Mouse (Mus musculus) hindbrain, embryonic 16.5 days (tissue): Measurements from ENCODE around the gene Scn4a. TPM values are rescaled to one million over a fixed set of nuclear protein-coding genes. Genes with fewer than 3 reads are reported as not detected.

ENCODE experiments used
- ATAC-seq: fragments of 200-750 bp; cut with Nextera tagmentation; 2 replicates; pipeline ENCODE4 v1.8.0; 2017; ENCODE audit warnings: moderate TSS enrichment, moderate library complexity
- H3K27ac ChIP-seq: fragments of 300-500 bp; sonication (generic); 2 replicates; pipeline ENCODE4 v1.5.1; 2014; ENCODE audit warnings: low read depth, mild to moderate bottlenecking, control low read depth, low read length, moderate library complexity
- H3K27me3 ChIP-seq: fragments of 300-500 bp; sonication (generic); replicated peaks from 2 replicates; pipeline ENCODE4 v1.6.1; 2014; ENCODE audit warnings: low read length; ENCODE audit not compliant: control insufficient read depth, insufficient read depth
- H3K36me3 ChIP-seq: fragments of 300-500 bp; sonication (generic); 2 replicates; pipeline ENCODE4 v1.6.1; 2014; ENCODE audit warnings: mild to moderate bottlenecking, low read length, moderate library complexity, mixed read lengths; ENCODE audit not compliant: control insufficient read depth, insufficient read depth
- H3K4me1 ChIP-seq: fragments of 300-500 bp; sonication (generic); 2 replicates; pipeline ENCODE4 v1.6.1; 2014; ENCODE audit warnings: low read depth, low read length; ENCODE audit not compliant: control insufficient read depth, insufficient read depth
- H3K4me2 ChIP-seq: fragments of 300-500 bp; sonication (generic); 2 replicates; pipeline ENCODE4 v1.6.1; 2014; ENCODE audit warnings: mild to moderate bottlenecking, low read length, control low read depth, moderate library complexity
- H3K4me3 ChIP-seq: fragments of 300-500 bp; sonication (generic); 2 replicates; pipeline ENCODE4 v1.5.1; 2014; ENCODE audit warnings: mild to moderate bottlenecking, low read length, control low read depth, moderate library complexity
- H3K9ac ChIP-seq: fragments of 300-500 bp; sonication (generic); 2 replicates; pipeline ENCODE4 v1.6.1; 2014; ENCODE audit warnings: low read depth, mild to moderate bottlenecking, control low read depth, low read length, moderate library complexity
- H3K9me3 ChIP-seq: fragments of 300-500 bp; sonication (generic); 2 replicates; pipeline ENCODE4 v1.6.1; 2014; ENCODE audit warnings: mild to moderate bottlenecking, low read length, moderate library complexity; ENCODE audit not compliant: control insufficient read depth
- WGBS: fragments of 180-500 bp; shearing (Covaris S2); extraction: QIAGEN DNeasy Blood & Tissue Kit; methylation state at CpG from one replicate; pipeline ENCODE4 v1.1.7; 2014; 5-methylcytosine and 5-hydroxymethylcytosine counted together
- polyA plus RNA-seq: library from polyadenylated mRNA; unstranded; fragments of >200 nt; fragmentation: Nextera tagmentation; extraction: Ambion mirVana; gene quantifications from 2 replicates; pipeline ENCODE4 v1.2.1, GENCODE M21; 2015

The Scn4a gene
- polyA plus RNA-seq, 1 experiment from 2014 or later = not detected

DNA sequence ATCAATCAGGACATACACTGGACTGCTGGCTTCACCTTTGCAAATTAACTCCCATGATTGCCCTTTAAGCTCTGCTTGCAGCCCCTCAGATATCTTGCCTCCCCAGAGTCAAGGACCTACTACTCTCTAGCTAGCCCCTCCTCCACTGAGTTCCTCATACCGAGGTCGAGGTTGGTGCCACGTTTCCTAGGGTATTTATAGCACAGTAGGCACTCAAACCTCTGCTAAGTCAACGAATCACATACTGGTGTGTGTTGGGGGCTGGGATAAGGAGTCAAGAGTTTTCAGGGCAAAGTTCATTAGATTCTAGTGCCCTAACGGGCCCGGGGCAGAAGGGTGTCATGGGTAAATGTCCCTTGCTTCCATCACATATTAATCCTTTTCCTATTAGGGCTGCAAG lies 24.0 kb downstream of the Scn4a start:
- H3K36me3 ChIP-seq = no peaks in the 10 kb centered on the region
- H3K4me1 ChIP-seq = no peaks in the 10 kb centered on the region
- no peaks in the 10 kb centered on the region for H3K27me3 ChIP-seq
- no peak overlapping the region for H3K27ac ChIP-seq
- WGBS = 86% methylated on average over 6 of the region's 6 CpGs
- H3K9me3 ChIP-seq = no peaks in the 10 kb centered on the region
- no peak for ATAC-seq
- no peak overlapping the region for H3K4me3 ChIP-seq
- H3K4me2 ChIP-seq = no peak overlapping the region
- no peak overlapping the region for H3K9ac ChIP-seq

GRCm38 (mm10) chr11:106328521-106328920 lies 24.6 kb downstream of the Scn4a start:
- Histone ChIP-seq H3K9ac (no peak overlapping the region), H3K4me2 (no peak overlapping the region), H3K4me1 (no peaks in the 10 kb centered on the region), H3K36me3 (no peaks in the 10 kb centered on the region), H3K27ac (no peak overlapping the region), H3K4me3 (no peak overlapping the region), H3K27me3 (no peaks in the 10 kb centered on the region), H3K9me3 (no peaks in the 10 kb centered on the region)
- WGBS = 89% methylated on average over 5 of the region's 5 CpGs
- ATAC-seq = no peak

- no peaks in the 10 kb centered on the region for H3K9me3 ChIP-seq
- no peak overlapping the region for H3K4me3 ChIP-seq
- 87% methylated on average over 8 of the region's 8 CpGs for WGBS
- no peak overlapping the region for H3K4me2 ChIP-seq
- no peaks in the 10 kb centered on the region for H3K27me3 ChIP-seq
- H3K9ac ChIP-seq = no peak overlapping the region
- no peaks in the 10 kb centered on the region for H3K4me1 ChIP-seq
- no peak for ATAC-seq
- H3K36me3 ChIP-seq = no peaks in the 10 kb centered on the region
- no peak overlapping the region for H3K27ac ChIP-seq
Measured at GRCm38 (mm10) chr11:106326475-106326874, 26.6 kb downstream of the Scn4a start.

GRCm38 (mm10) chr11:106325566-106326206 lies 27.4 kb downstream of the Scn4a start:
- 77% methylated on average over 8 of the region's 8 CpGs for WGBS
- ATAC-seq = no peak
- Histone ChIP-seq H3K36me3 (no peaks in the 10 kb centered on the region), H3K4me1 (no peaks in the 10 kb centered on the region), H3K9me3 (no peaks in the 10 kb centered on the region), H3K9ac (no peak overlapping the region), H3K4me3 (no peak overlapping the region), H3K27ac (no peak overlapping the region), H3K4me2 (no peak overlapping the region), H3K27me3 (no peaks in the 10 kb centered on the region)

- no peak for ATAC-seq
- no peaks in the 10 kb centered on the region for H3K4me1 ChIP-seq
- 58% methylated on average over 5 of the region's 5 CpGs for WGBS
- no peak overlapping the region for H3K4me2 ChIP-seq
- H3K27ac ChIP-seq = no peak overlapping the region
- no peak overlapping the region for H3K4me3 ChIP-seq
- no peaks in the 10 kb centered on the region for H3K9me3 ChIP-seq
- no peaks in the 10 kb centered on the region for H3K27me3 ChIP-seq
- no peak overlapping the region for H3K9ac ChIP-seq
- no peaks in the 10 kb centered on the region for H3K36me3 ChIP-seq
Measured at GRCm38 (mm10) chr11:106324858-106325257, 28.2 kb downstream of the Scn4a start.

- Histone ChIP-seq H3K4me2 (no peak overlapping the region), H3K4me1 (no peaks in the 10 kb centered on the region), H3K27me3 (no peaks in the 10 kb centered on the region), H3K9ac (no peak overlapping the region), H3K27ac (no peak overlapping the region), H3K36me3 (no peaks in the 10 kb centered on the region), H3K9me3 (no peaks in the 10 kb centered on the region), H3K4me3 (no peak overlapping the region)
- ATAC-seq = no peak
- 79% methylated on average over 21 of the region's 21 CpGs for WGBS
Measured at GRCm38 (mm10) chr11:106318406-106319366, 34.4 kb downstream of the Scn4a start.

- H3K9ac ChIP-seq = no peak overlapping the region
- ATAC-seq = no peak
- H3K36me3 ChIP-seq = no peaks in the 10 kb centered on the region
- H3K9me3 ChIP-seq = no peaks in the 10 kb centered on the region
- no peaks in the 10 kb centered on the region for H3K4me1 ChIP-seq
- no peak overlapping the region for H3K27ac ChIP-seq
- no peak overlapping the region for H3K4me2 ChIP-seq
- WGBS = 84% methylated on average over 7 of the region's 7 CpGs
- no peaks in the 10 kb centered on the region for H3K27me3 ChIP-seq
- H3K4me3 ChIP-seq = no peak overlapping the region
Measured at GRCm38 (mm10) chr11:106317801-106318200, 35.3 kb downstream of the Scn4a start.

DNA sequence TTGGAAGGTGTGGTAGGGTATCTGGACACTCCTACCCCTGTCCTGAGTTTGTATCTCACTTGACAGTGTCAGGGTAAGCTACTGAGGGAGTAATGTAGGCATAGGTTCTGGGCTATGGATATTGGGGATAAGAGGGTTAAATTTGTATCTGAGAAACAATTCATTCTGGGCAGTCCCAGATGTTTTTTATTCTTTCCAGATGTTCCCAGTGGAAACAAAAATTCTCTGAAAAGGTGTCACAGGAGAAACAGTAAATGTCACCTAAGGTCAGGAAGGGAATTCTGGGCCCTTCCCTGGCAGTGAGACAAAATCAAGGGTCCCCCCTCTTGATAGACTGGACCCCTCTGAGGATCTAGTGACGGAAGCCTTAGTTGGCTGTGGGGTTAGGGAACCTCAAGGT lies 36.7 kb downstream of the Scn4a start:
- Histone ChIP-seq H3K4me1 (no peaks in the 10 kb centered on the region), H3K9ac (no peak overlapping the region), H3K4me3 (no peak overlapping the region), H3K36me3 (no peaks in the 10 kb centered on the region), H3K27ac (no peak overlapping the region), H3K4me2 (no peak overlapping the region), H3K27me3 (no peaks in the 10 kb centered on the region), H3K9me3 (no peaks in the 10 kb centered on the region)
- no peak for ATAC-seq
- WGBS = 76% methylated on average over 1 of the region's 1 CpGs

DNA sequence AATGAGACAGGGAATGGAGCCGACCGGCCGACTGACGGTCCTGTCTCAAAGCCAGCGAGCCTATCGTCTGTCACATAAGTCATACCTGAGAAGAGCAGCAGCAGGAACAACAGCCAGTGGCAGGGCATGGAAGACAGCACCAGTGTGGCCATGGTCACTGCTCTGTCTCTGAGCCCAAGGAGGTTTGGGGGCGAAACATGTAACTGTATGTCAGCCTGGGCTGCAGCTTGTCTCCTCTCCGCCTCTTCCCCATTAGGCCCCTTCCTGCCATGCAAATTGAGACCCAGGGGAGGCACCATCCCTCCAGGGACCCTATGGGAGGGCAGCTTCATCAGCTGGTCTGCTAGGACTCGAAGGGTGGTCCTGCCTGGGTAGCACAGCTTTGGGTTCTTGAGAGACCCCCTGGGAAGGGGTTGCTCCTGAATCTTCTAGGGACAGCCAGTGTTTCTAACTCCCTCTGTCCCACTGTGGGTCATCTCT lies 38.7 kb downstream of the Scn4a start, which contains the start of gene Cd79b:
Gene Cd79b (minus strand): TSS at position 430 of the 480 bp plus-strand sequence.
- Histone ChIP-seq H3K27ac (no peak within 1 kb of the TSS), H3K27me3 (no peaks in the 10 kb centered on the region), H3K9me3 (no peaks in the 10 kb centered on the region), H3K36me3 (no peaks in the 10 kb centered on the region), H3K4me3 (no peak within 1 kb of the TSS), H3K9ac (no peak within 1 kb of the TSS), H3K4me2 (no peak within 1 kb of the TSS), H3K4me1 (no peaks in the 10 kb centered on the region)
- 77% methylated on average over 9 of the region's 9 CpGs for WGBS
- ATAC-seq = no peak
